Mouse (Mus musculus) neutrophil, adult 5-6 weeks (primary cell): ENCODE results near the gene Eif3b. TPM values are rescaled to one million over a fixed set of nuclear protein-coding genes. Genes with fewer than 3 reads are reported as not detected.
"Not testable (repeated sequence)": the region's sequence is repeated elsewhere in the genome, so short reads cannot be mapped to it uniquely, and the experiment has no call there.

ENCODE experiments used
- ATAC-seq: fragments of 151-379, 151-347 bp; 2 replicates; pipeline ENCODE4 v1.8.0; 2017; ENCODE audit warnings: mild to moderate bottlenecking, moderate TSS enrichment; ENCODE audit not compliant: insufficient number of reproducible peaks, poor library complexity, low FRiP score, severe bottlenecking; ENCODE audit errors: extremely low read depth
- total RNA-seq: library from RNA; stranded (forward); fragments of 200-1000 nt; gene quantifications from 2 replicates; pipeline ENCODE4 v1.2.3, GENCODE M21; 2017

Eif3b gene
- total RNA-seq, 1 experiment from 2014 or later, result 67.3 TPM

GRCm38 (mm10) chr5:140454488-140454887 lies 35.4 kb downstream of the Eif3b start:
- no peak for ATAC-seq

- no peak for ATAC-seq
Observed at GRCm38 (mm10) chr5:140455466-140455865, 36.3 kb downstream of the Eif3b start.

GRCm38 (mm10) chr5:140461476-140461875 lies 42.3 kb downstream of the Eif3b start:
- no peak for ATAC-seq

- not testable (repeated sequence) for ATAC-seq
Observed at GRCm38 (mm10) chr5:140463151-140463550, 44.0 kb downstream of the Eif3b start.

GRCm38 (mm10) chr5:140464943-140465342 lies 45.8 kb downstream of the Eif3b start:
- ATAC-seq, result no peak

- ATAC-seq, result peak; percentile 25; the same call in 1 of the 2 replicates
Observed at GRCm38 (mm10) chr5:140472336-140472735, 53.2 kb downstream of the Eif3b start.

GRCm38 (mm10) chr5:140481458-140481857 lies 62.3 kb downstream of the Eif3b start:
- no peak for ATAC-seq

GRCm38 (mm10) chr5:140491142-140491541 lies 72.0 kb downstream of the Eif3b start:
- no peak for ATAC-seq

- ATAC-seq, result no peak
Observed at GRCm38 (mm10) chr5:140492684-140493233, 73.6 kb downstream of the Eif3b start.

Other genes with a start within 250 kb of the Eif3b start
- 32.5 and 38.8 TPM in 2 replicates for gene Mad1l1, start 97.8 kb upstream of the Eif3b start, total RNA-seq
- gene Nudt1, start 97.7 kb upstream of the Eif3b start, total RNA-seq, result 3.7 and 4.1 TPM in 2 replicates
- gene Mrm2, start 87.4 kb upstream of the Eif3b start, total RNA-seq, result 4.0 and 5.4 TPM in 2 replicates
- gene Snx8, start 30.1 kb upstream of the Eif3b start, total RNA-seq, result 98.5 and 111 TPM in 2 replicates
- gene Gm4869, start 26.3 kb downstream of the Eif3b start, total RNA-seq, result 0.35 TPM in 1 of 2 replicates, not detected in the other
- gene Chst12, start 86.2 kb downstream of the Eif3b start, total RNA-seq, result 24.9 and 30.5 TPM in 2 replicates
- 0.86 TPM in 1 of 2 replicates, not detected in the other for gene Grifin, start 145.7 kb downstream of the Eif3b start, total RNA-seq
- 229 and 273 TPM in 2 replicates for gene Lfng, start 188.0 kb downstream of the Eif3b start, total RNA-seq
- 54.6 and 59.8 TPM in 2 replicates for gene Ttyh3, start 229.7 kb downstream of the Eif3b start, total RNA-seq